Mouse (Mus musculus) B cell, adult 62 days (primary cell): ENCODE results near the gene Stpg1. TPM values are rescaled to one million over a fixed set of nuclear protein-coding genes. Genes with fewer than 3 reads are reported as not detected.

Experiments used
- total RNA-seq: library from RNA; stranded (reverse); gene quantifications from 4 replicates; pipeline ENCODE4 v1.2.4, GENCODE M21; 2023

Gene Stpg1
- total RNA-seq, result 0.24 TPM in 1 of 4 replicates, not detected in the others

DNA sequence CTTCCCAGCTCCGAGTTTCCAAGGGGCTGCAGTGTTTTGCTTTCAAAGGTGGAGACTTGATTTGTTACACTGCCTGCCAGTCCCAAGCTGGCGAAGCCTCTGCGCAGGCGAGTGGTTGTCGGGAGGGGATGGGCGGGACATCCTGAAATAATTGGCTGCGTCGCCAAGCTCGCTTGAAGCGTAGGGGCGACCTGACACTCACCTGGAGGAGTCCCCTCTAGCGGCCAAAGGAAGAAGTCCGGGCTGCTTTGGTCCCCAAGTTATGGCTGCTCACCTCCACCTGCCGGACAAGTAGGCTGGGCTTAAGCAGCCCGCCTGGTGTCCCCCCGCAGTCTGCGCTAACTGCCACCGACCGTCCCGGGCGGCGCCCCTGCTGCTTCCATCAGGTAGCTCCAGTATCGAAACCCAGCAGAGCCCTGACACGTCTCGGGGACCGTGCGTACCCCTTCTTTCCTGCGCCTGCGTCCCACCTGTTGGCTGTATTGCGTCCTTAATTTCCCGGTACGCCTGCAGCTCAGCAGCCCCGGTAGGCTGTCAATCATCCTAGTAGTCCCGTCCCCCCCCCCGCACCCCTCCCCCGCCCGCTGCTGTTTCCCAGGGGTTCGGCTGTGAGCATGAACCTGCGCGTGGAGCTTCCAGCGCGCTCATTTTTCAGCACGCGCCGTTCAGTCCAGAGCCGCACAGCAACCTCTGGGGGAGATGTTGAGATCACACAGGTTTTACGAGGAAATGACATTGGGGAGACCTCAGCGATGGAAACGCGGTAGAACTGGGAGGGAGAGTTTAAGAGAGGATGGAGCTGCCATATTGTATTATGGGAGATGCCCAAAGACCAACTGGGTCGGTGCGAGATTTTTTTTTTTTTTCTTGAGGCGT, at the start of gene Stpg1, which contains the start of gene Nipal3:
Gene Stpg1, plus strand, starts transcription at position 270 of the 876 bp plus-strand sequence.
Gene Nipal3, minus strand, starts transcription at position 518 of the 876 bp plus-strand sequence.

DNA sequence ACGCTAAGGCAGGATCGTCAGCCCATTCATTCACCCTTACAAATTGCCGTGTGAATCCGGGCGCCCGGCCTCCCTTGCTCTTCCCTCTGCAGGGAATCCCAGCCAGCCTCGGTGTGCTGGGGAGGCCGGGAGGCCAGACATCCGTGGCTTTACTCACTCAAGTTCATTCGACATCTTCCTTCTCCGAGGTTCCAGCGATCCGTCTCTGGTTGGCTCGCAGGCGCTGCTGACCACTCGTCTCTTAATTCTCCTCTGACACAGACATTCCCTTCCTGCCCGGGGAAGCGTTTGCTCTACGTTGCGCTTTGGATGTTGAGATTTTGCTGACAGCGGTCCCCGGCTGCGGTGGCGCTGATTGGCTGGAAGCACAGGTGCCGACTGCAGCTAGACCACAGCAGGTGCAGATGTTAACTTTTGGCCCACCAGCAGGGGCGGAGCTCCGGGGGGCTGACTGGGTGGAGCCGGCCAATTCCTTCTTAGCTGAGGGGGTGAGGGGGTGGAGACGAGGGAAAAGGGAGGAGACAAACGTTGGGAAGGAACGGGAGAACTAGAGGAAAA, 78.7 kb downstream of the Stpg1 start, which contains the start of gene Grhl3:
Gene Grhl3, minus strand, starts transcription at position 380 of the 558 bp plus-strand sequence.

Other genes starting within 250 kb of the Stpg1 start
- 50.6 to 53.3 TPM (median 52.5 TPM) in 4 replicates for gene Clic4, start 222.0 kb upstream of the Stpg1 start, total RNA-seq
- 305 to 346 TPM (median 331 TPM) in 4 replicates for gene Srrm1, start 141.5 kb upstream of the Stpg1 start, total RNA-seq
- gene Ncmap, start 96.6 kb upstream of the Stpg1 start, total RNA-seq, result not detected in 4 replicates
- 5.1 to 7.6 TPM (median 5.9 TPM) in 4 replicates for gene Rcan3, start 60.9 kb upstream of the Stpg1 start, total RNA-seq
- gene Nipal3, start 248 bp downstream of the Stpg1 start, total RNA-seq, result 54.7 to 76.3 TPM (median 65.7 TPM) in 4 replicates
- not detected in 4 replicates for gene Grhl3, start 78.8 kb downstream of the Stpg1 start, total RNA-seq
- gene Ifnlr1, start 191.5 kb downstream of the Stpg1 start, total RNA-seq, result 0.36 to 0.86 TPM (median 0.52 TPM) in 4 replicates
- not detected in 4 replicates for gene Il22ra1, start 233.4 kb downstream of the Stpg1 start, total RNA-seq